Mouse (Mus musculus): ENCODE results near the gene Trp53rkb.

Trp53rkb gene

DNA sequence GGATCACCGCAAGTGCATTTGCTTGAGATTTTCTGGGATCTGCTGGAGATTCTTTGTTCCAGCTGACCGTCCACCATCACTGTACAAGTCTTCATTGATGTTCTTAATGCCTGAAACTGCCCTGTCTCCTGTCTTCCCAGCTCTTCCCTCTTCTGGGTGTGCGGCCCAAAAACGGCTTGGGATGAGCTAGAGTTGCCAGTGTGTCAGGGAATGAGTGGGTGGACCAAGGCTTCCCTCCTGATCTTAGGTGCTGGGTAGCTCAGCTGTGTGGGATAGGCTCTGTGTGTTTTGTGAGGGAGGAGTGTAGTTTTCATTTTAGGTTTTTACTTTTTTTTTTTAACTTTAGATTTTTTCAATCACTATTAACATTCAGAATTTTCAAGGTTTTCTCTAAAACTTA is 42.5 kb downstream of the Trp53rkb start:
- no peak for DNase-seq (ENCODE audit: low spot score)

- DNase-seq (ENCODE audit: low spot score), result no peak
These were observed 43.2 kb downstream of the Trp53rkb start for GRCm38 (mm10) chr2:166835581-166835980.

DNA sequence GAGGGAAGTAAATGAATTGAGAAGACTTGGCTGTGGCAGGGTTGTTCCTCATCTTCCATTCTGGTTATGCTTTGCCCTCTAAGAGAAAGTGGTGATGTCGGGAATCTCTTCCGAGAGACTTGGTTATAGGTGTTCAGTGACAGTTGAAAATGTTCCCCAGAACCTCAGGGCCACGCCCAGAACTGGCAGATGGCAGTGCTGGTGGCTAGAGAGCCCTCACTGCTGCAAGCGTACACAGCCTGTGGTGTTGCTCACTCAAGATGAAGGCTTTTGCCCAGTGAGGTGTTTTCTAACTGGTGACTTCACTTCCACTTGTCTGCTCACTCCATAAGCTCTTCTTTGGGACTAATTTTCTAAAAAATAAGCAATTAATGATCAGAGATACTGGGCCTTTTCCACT is 49.5 kb downstream of the Trp53rkb start:
- no peak for DNase-seq (ENCODE audit: low spot score)
